Mouse (Mus musculus): Measurements from ENCODE around the gene Chrnb2. TPM values are rescaled to one million over a fixed set of nuclear protein-coding genes. Genes with fewer than 3 reads are reported as not detected.

The Chrnb2 gene
- polyA plus RNA-seq (2015; fragmentation: Nextera tagmentation; extraction: Ambion mirVana): 0.30 and 0.36 TPM in 2 replicates

DNA sequence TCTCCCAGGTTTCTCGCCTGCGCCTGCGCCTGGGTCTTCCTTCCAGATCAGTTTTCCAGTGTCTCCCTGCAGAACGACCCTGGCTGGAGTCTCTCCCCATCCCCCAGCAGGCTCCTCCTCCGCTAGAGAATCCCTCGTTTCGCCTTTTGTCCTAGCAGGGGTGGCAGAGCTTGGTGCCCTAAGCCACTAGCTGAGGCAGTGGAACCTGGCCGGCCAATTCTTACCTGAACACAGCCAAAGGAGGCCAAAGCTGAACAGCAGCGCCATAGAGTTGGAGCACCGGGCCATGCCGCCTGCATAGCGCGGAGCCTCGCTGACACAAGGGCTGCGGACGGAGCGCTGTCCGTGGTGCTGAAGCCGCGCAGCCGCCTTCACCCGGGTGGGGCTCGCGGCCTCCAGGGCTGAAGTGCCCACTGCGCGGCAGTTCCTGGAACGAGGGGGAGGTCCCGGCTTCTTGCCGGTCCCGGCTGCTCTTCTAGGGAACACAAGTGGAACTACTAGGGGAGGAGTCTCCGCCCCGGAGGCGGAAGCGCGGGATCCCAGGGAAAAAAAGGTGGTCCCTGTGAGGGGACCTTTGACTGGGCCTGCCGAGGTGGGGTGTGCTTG is at the start of gene Chrnb2:
Gene Chrnb2, minus strand, starts transcription at position 514 of the 606 bp plus-strand sequence.
- ATAC-seq (ENCODE audit: borderline replicate concordance, extremely low read depth, low FRiP score, low TSS enrichment): peak; percentile 79
- Histone ChIP-seq H3K9ac (no peak within 1 kb of the TSS), H3K4me3 (no peak within 1 kb of the TSS)

DNA sequence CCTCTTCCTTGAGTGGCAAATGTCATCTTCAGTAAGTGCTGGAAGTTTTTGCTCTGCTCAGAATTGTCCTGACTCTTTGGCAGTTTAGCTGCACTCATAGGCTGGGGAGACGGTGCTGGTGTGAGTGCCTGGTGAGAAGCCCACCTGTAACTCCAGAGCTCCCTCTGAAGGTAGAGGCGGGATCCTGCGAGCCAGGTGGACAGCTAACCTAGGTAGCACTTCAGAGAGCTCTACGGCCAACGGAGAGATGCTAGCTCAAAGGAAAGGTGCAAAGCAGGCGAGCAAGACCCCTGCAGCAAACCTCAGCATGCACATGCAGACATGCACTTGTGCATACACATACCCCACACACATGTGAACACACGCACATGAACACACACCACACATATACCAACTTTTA is 49.6 kb upstream of the Chrnb2 start:
- H3K4me3 ChIP-seq: no peak overlapping the region
- no peak overlapping the region for H3K27ac ChIP-seq
- H3K9ac ChIP-seq: no peak overlapping the region
- no peaks in the 10 kb centered on the region for H3K36me3 ChIP-seq
- no peaks in the 10 kb centered on the region; the same call in none of the 2 replicates for H3K27me3 ChIP-seq
- no peak overlapping the region for H3K4me2 ChIP-seq
- H3K4me1 ChIP-seq: 0 out of 2 replicates have a peak, but pooled peaks cover 3% of the 10 kb centered on the region
- no peaks in the 10 kb centered on the region for H3K9me3 ChIP-seq
- no peak for ATAC-seq (ENCODE audit: borderline replicate concordance, extremely low read depth, low FRiP score, low TSS enrichment)
- WGBS: 70% methylated on average over 7 of the region's 7 CpGs

More for the DNA sequence above, at the start of gene Chrnb2:
- WGBS: under 1% methylated on average over 36 of the region's 36 CpGs
- Histone ChIP-seq H3K9me3 (no peaks in the 10 kb centered on the region), H3K27ac (no peak within 1 kb of the TSS), H3K4me2 (peak within 1 kb of the TSS; percentile 40), H3K36me3 (no peaks in the 10 kb centered on the region), H3K27me3 (peaks cover 19% of the 10 kb centered on the region; the same call in 1 of the 2 replicates), H3K4me1 (no peaks in the 10 kb centered on the region)

DNA sequence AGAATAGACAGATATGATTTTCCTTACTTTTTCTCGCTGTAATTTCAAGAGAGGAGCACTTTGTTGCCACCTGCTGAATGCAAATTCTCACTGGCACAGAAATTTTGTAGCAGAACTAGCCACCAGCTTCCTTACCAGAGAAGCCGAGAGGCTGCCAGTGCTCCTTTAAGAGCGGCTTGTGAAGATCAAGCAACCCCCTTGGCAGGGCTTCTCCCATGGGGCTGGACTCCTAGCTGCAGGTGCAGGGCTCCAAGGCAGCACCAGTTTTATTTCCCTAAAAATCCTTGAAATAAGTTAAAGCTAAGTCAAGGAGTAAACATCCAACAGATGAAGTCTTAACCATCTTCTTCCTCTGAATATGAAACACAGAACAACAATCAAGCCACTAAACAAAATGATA is 47.7 kb upstream of the Chrnb2 start:
- Histone ChIP-seq H3K27ac (no peak overlapping the region), H3K9me3 (no peaks in the 10 kb centered on the region), H3K4me1 (no peaks in the 10 kb centered on the region), H3K4me2 (no peak overlapping the region), H3K4me3 (no peak overlapping the region), H3K27me3 (no peaks in the 10 kb centered on the region; the same call in none of the 2 replicates), H3K9ac (no peak overlapping the region), H3K36me3 (no peaks in the 10 kb centered on the region)
- 59% methylated on average over 3 of the region's 3 CpGs for WGBS
- ATAC-seq (ENCODE audit: borderline replicate concordance, extremely low read depth, low FRiP score, low TSS enrichment): no peak

GRCm38 (mm10) chr3:89810841-89811240 is 46.4 kb upstream of the Chrnb2 start:
- H3K27ac ChIP-seq: no peak overlapping the region

GRCm38 (mm10) chr3:89808638-89809037 is 44.2 kb upstream of the Chrnb2 start:
- ATAC-seq (ENCODE audit: borderline replicate concordance, extremely low read depth, low FRiP score, low TSS enrichment): peak; percentile 49; the same call in 1 of the 2 replicates
- no peak overlapping the region for H3K9ac ChIP-seq
- H3K36me3 ChIP-seq: no peaks in the 10 kb centered on the region
- no peak overlapping the region for H3K27ac ChIP-seq
- no peaks in the 10 kb centered on the region; the same call in 1 of the 2 replicates for H3K27me3 ChIP-seq
- H3K9me3 ChIP-seq: no peaks in the 10 kb centered on the region
- no peaks in the 10 kb centered on the region for H3K4me1 ChIP-seq
- 34% methylated on average over 9 of the region's 9 CpGs for WGBS
- no peak overlapping the region for H3K4me3 ChIP-seq
- no peak overlapping the region for H3K4me2 ChIP-seq

More at GRCm38 (mm10) chr3:89810841-89811240, 46.4 kb upstream of the Chrnb2 start:
- Histone ChIP-seq H3K4me2 (no peak overlapping the region), H3K4me3 (no peak overlapping the region), H3K27me3 (no peaks in the 10 kb centered on the region; the same call in none of the 2 replicates), H3K4me1 (no peaks in the 10 kb centered on the region), H3K9me3 (no peaks in the 10 kb centered on the region), H3K9ac (no peak overlapping the region), H3K36me3 (no peaks in the 10 kb centered on the region)
- ATAC-seq (ENCODE audit: borderline replicate concordance, extremely low read depth, low FRiP score, low TSS enrichment): no peak

GRCm38 (mm10) chr3:89807881-89808280 is 43.4 kb upstream of the Chrnb2 start:
- H3K4me2 ChIP-seq: no peak overlapping the region
- no peak overlapping the region for H3K9ac ChIP-seq
- ATAC-seq (ENCODE audit: borderline replicate concordance, extremely low read depth, low FRiP score, low TSS enrichment): no peak
- H3K27me3 ChIP-seq: no peaks in the 10 kb centered on the region; the same call in 1 of the 2 replicates
- H3K4me3 ChIP-seq: no peak overlapping the region
- H3K4me1 ChIP-seq: no peaks in the 10 kb centered on the region
- WGBS: 63% methylated on average over 5 of the region's 5 CpGs
- H3K27ac ChIP-seq: no peak overlapping the region
- H3K9me3 ChIP-seq: no peaks in the 10 kb centered on the region
- no peaks in the 10 kb centered on the region for H3K36me3 ChIP-seq

GRCm38 (mm10) chr3:89807171-89807570 is 42.7 kb upstream of the Chrnb2 start:
- ATAC-seq (ENCODE audit: borderline replicate concordance, extremely low read depth, low FRiP score, low TSS enrichment): no peak
- Histone ChIP-seq H3K9ac (no peak overlapping the region), H3K4me1 (no peaks in the 10 kb centered on the region), H3K4me2 (no peak overlapping the region), H3K9me3 (no peaks in the 10 kb centered on the region), H3K27ac (no peak overlapping the region), H3K27me3 (no peaks in the 10 kb centered on the region; the same call in 1 of the 2 replicates), H3K36me3 (no peaks in the 10 kb centered on the region), H3K4me3 (no peak overlapping the region)
- 93% methylated on average over 3 of the region's 3 CpGs for WGBS

GRCm38 (mm10) chr3:89806751-89807150 is 42.3 kb upstream of the Chrnb2 start:
- H3K27me3 ChIP-seq: no peaks in the 10 kb centered on the region
- H3K9me3 ChIP-seq: no peaks in the 10 kb centered on the region
- H3K36me3 ChIP-seq: no peaks in the 10 kb centered on the region
- no peak for ATAC-seq (ENCODE audit: borderline replicate concordance, extremely low read depth, low FRiP score, low TSS enrichment)
- no peaks in the 10 kb centered on the region for H3K4me1 ChIP-seq
- 93% methylated on average over 2 of the region's 2 CpGs for WGBS
- no peak overlapping the region for H3K4me3 ChIP-seq
- H3K27ac ChIP-seq: no peak overlapping the region
- no peak overlapping the region for H3K9ac ChIP-seq
- no peak overlapping the region for H3K4me2 ChIP-seq

DNA sequence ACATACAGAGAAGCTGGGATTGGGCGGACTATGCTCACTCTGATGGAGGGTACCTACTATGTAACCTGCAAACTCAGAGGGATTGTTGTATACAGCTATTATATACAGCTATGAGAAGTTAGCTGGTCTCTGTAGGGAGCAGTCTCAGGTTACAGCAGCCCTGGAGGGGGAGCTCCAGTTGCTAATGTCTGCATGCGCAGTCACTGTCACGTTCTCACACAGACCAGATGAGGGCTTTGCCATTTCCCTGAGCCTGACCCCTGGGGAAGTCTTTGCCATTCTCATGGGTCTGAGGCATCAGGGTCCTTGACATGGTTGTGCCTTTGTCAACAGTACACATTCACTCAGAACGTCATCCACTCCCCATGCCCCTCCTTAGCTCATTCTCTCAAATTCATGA is 40.7 kb upstream of the Chrnb2 start:
- no peak overlapping the region for H3K9ac ChIP-seq
- no peak overlapping the region for H3K4me2 ChIP-seq
- no peaks in the 10 kb centered on the region for H3K36me3 ChIP-seq
- H3K4me1 ChIP-seq: no peaks in the 10 kb centered on the region
- 43% methylated on average over 4 of the region's 4 CpGs for WGBS
- H3K27ac ChIP-seq: no peak overlapping the region
- no peaks in the 10 kb centered on the region for H3K9me3 ChIP-seq
- ATAC-seq (ENCODE audit: borderline replicate concordance, extremely low read depth, low FRiP score, low TSS enrichment): no peak
- H3K27me3 ChIP-seq: no peaks in the 10 kb centered on the region
- H3K4me3 ChIP-seq: no peak overlapping the region

DNA sequence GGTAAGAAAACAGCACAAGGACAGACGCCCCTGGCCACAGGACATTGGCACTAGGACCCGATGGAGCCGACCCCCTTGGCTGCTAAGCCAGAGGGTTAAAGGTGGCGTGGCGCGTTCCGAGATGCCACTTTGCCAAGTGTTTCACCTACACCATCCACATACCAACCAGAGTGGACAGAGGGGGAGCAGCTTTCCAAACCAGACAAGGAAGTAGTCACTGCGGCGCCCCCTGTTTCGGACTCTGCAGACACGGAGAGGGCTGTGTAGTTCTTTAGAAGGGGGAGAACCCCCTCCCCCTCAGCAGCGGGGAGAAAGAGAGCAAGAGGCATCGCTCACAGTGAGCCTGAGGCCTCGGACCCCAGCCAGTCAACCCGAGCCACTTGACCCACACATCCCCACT is 38.4 kb upstream of the Chrnb2 start:
- Histone ChIP-seq H3K36me3 (no peaks in the 10 kb centered on the region), H3K9ac (no peak overlapping the region), H3K27me3 (no peaks in the 10 kb centered on the region), H3K4me3 (no peak overlapping the region), H3K4me1 (no peaks in the 10 kb centered on the region), H3K27ac (no peak overlapping the region), H3K9me3 (no peaks in the 10 kb centered on the region), H3K4me2 (no peak overlapping the region)
- ATAC-seq (ENCODE audit: borderline replicate concordance, extremely low read depth, low FRiP score, low TSS enrichment): no peak
- 65% methylated on average over 15 of the region's 15 CpGs for WGBS

DNA sequence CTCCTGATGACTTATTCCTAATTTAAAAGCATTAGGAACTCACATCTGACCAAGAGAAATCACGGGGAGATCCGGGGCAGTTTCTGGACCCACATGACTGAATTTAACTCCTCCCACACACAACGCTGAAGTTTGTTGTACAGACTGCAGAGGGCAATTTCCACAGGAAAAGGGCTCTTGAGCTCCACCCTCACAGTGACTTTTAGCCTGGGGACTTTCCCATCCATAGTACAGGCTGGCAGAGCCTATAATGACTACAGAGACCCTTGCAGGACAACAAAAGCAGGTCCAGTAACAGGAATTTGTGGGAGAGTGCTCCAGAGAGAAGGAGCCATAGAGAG is 37.0 kb upstream of the Chrnb2 start:
- no peak overlapping the region for H3K4me2 ChIP-seq
- 10% methylated on average over 3 of the region's 3 CpGs for WGBS
- H3K27me3 ChIP-seq: no peaks in the 10 kb centered on the region
- no peak overlapping the region for H3K4me3 ChIP-seq
- no peaks in the 10 kb centered on the region for H3K36me3 ChIP-seq
- no peak for ATAC-seq (ENCODE audit: borderline replicate concordance, extremely low read depth, low FRiP score, low TSS enrichment)
- no peaks in the 10 kb centered on the region for H3K9me3 ChIP-seq
- no peak overlapping the region for H3K9ac ChIP-seq
- no peaks in the 10 kb centered on the region for H3K4me1 ChIP-seq
- no peak overlapping the region for H3K27ac ChIP-seq

DNA sequence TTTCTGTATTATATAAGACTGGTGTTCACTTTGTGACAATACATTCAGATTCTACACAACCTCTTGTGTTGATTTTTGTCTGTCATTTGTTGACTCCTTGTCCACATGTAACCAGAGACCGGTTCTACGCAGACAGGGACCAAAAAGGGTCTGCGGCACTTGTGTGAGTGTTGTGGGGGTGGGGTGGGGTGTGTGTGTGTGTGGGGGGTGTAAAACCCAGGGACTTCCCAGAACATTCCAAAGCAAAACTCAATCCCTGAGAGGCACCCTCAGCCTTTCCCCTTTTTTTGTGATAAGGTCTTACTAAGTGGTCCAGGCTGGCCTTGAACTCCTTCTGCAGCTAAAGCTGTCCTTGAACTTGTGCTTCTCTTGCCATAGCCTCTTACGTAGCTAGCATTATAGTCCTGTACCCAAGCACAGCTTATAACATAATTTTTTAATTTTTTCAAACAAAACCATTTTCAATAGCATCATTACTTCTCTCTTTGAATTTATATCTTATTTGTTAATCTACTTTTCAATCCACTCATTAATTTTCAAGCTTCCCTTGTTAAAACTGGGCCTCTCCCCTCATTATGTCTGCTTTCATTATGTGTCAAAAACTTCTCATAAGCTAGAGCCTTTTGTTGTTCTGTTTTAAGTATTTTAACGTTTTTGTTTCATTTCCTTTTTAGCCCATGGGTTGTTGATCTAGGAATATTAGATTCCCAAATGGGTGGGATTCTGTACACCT is 36.5 kb upstream of the Chrnb2 start:
- Histone ChIP-seq H3K36me3 (no peaks in the 10 kb centered on the region), H3K4me1 (no peaks in the 10 kb centered on the region), H3K9me3 (no peaks in the 10 kb centered on the region), H3K27me3 (no peaks in the 10 kb centered on the region), H3K4me3 (no peak overlapping the region), H3K9ac (no peak overlapping the region), H3K4me2 (no peak overlapping the region), H3K27ac (no peak overlapping the region)
- no peak for ATAC-seq (ENCODE audit: borderline replicate concordance, extremely low read depth, low FRiP score, low TSS enrichment)
- 62% methylated on average over 5 of the region's 5 CpGs for WGBS
